ENCODE assay signal across 11 mouse cellular contexts in genomic region chr16:68614041-68614440, GRCm38 (mm10).
DNase-seq lines count a peak whose midpoint lies in the region; ATAC-seq and TF ChIP-seq lines count a peak whose summit lies in the region.
"Had no signal": no experiment of that assay in that cellular context is flagged by ENCODE, and none has a peak within 500 bp of the region (broad histone marks: within the 10 kb centered on the region; RNA-seq: fewer than 3 reads in every experiment).

No protein-coding gene starts in this region.

- no peaks in the 10 kb centered on the region for H3K27me3 ChIP-seq in forebrain, embryonic 12.5 days
- no peaks in the 10 kb centered on the region for H3K27me3 ChIP-seq in forebrain, embryonic 11.5 days (ENCODE audit: control insufficient read depth, insufficient read depth, low read length)
- no peaks in the 10 kb centered on the region for H3K27me3 ChIP-seq in liver, embryonic 14.5 days (ENCODE audit: control insufficient read depth, insufficient read depth, low read length)
- H3K27me3 ChIP-seq in liver, embryonic 12.5 days (replicated peaks): no peaks in the 10 kb centered on the region
- H3K27me3 ChIP-seq in Patski: no peaks in the 10 kb centered on the region
- H3K27me3 ChIP-seq: limb, embryonic 13.5 days had no signal

- WGBS in forebrain, embryonic 12.5 days: 71% methylated on average over 2 of the region's 2 CpGs
- 70% methylated on average over 2 of the region's 2 CpGs for WGBS in forebrain, embryonic 11.5 days
- WGBS in liver, embryonic 14.5 days (ENCODE audit: insufficient replicate concordance): 52% methylated on average over 2 of the region's 2 CpGs
- WGBS in liver, embryonic 12.5 days (ENCODE audit: insufficient replicate concordance): 64% methylated on average over 2 of the region's 2 CpGs

- H3K4me3 ChIP-seq in forebrain, embryonic 12.5 days (replicated peaks): no peak overlapping the region
- H3K4me3 ChIP-seq in forebrain, embryonic 11.5 days (ENCODE audit: low read depth, low read length): no peak overlapping the region
- H3K4me3 ChIP-seq in liver, embryonic 14.5 days (ENCODE audit: insufficient read depth in 1 of 2, low read depth in 2 of 2, low read length in 2 of 2): no peak overlapping the region
- no peak overlapping the region for H3K4me3 ChIP-seq in liver, embryonic 12.5 days
- H3K4me3 ChIP-seq: limb, embryonic 13.5 days had no signal

- CTCF ChIA-PET in Patski (lab: Charles Lee): no interaction called here

- in situ Hi-C loops in Patski (cut with MboI; ENCODE audit: low pct_unique_long_range_greater_than_20kb): no loop called here

- H3K27ac ChIP-seq in forebrain, embryonic 12.5 days: no peak overlapping the region
- H3K27ac ChIP-seq in forebrain, embryonic 11.5 days (ENCODE audit: low read depth, low read length): no peak overlapping the region
- H3K27ac ChIP-seq in liver, embryonic 14.5 days: no peak overlapping the region
- no peak overlapping the region for H3K27ac ChIP-seq in liver, embryonic 12.5 days
- H3K27ac ChIP-seq: limb, embryonic 13.5 days had no signal

- H3K4me2 ChIP-seq in forebrain, embryonic 12.5 days: no peak overlapping the region
- no peak overlapping the region for H3K4me2 ChIP-seq in forebrain, embryonic 11.5 days (ENCODE audit: low read depth, low read length, severe bottlenecking)
- no peak overlapping the region for H3K4me2 ChIP-seq in liver, embryonic 14.5 days (ENCODE audit: low read depth)
- no peak overlapping the region for H3K4me2 ChIP-seq in liver, embryonic 12.5 days
- H3K4me2 ChIP-seq: limb, embryonic 13.5 days had no signal

- no peaks in the 10 kb centered on the region for H3K36me3 ChIP-seq in forebrain, embryonic 12.5 days (replicated peaks)
- no peaks in the 10 kb centered on the region for H3K36me3 ChIP-seq in forebrain, embryonic 11.5 days (ENCODE audit: control insufficient read depth, insufficient read depth, low read length)
- H3K36me3 ChIP-seq in liver, embryonic 14.5 days (replicated peaks; ENCODE audit: control insufficient read depth, insufficient read depth, low read depth): no peaks in the 10 kb centered on the region
- no peaks in the 10 kb centered on the region for H3K36me3 ChIP-seq in liver, embryonic 12.5 days
- H3K36me3 ChIP-seq: limb, embryonic 13.5 days had no signal

- POLR2A ChIA-PET in Patski (lab: Charles Lee): no interaction called here

- H3K9ac ChIP-seq in forebrain, embryonic 12.5 days: no peak overlapping the region
- H3K9ac ChIP-seq in forebrain, embryonic 11.5 days (ENCODE audit: low read length): no peak overlapping the region
- H3K9ac ChIP-seq in liver, embryonic 14.5 days (replicated peaks): no peak overlapping the region
- no peak overlapping the region for H3K9ac ChIP-seq in liver, embryonic 12.5 days
- H3K9ac ChIP-seq: limb, embryonic 13.5 days had no signal

- no peaks in the 10 kb centered on the region for H3K9me3 ChIP-seq in forebrain, embryonic 12.5 days
- H3K9me3 ChIP-seq in forebrain, embryonic 11.5 days (ENCODE audit: control insufficient read depth, low read length): no peaks in the 10 kb centered on the region
- H3K9me3 ChIP-seq in liver, embryonic 14.5 days (ENCODE audit: control insufficient read depth, low read length): no peaks in the 10 kb centered on the region
- no peaks in the 10 kb centered on the region for H3K9me3 ChIP-seq in liver, embryonic 12.5 days (replicated peaks)
- H3K9me3 ChIP-seq: limb, embryonic 13.5 days had no signal

- no peaks in the 10 kb centered on the region for H3K4me1 ChIP-seq in forebrain, embryonic 12.5 days
- H3K4me1 ChIP-seq in forebrain, embryonic 11.5 days (replicated peaks; ENCODE audit: control insufficient read depth, insufficient read depth, low read length): no peaks in the 10 kb centered on the region
- H3K4me1 ChIP-seq in liver, embryonic 14.5 days (replicated peaks; ENCODE audit: control insufficient read depth in 2 of 2, insufficient read depth in 2 of 2, low read length in 1 of 2): no peaks in the 10 kb centered on the region
- H3K4me1 ChIP-seq in liver, embryonic 12.5 days: no peaks in the 10 kb centered on the region
- H3K4me1 ChIP-seq: limb, embryonic 13.5 days had no signal

- TF ChIP-seq EP300 in liver, embryonic 14.5 days (IDR thresholded peaks at IDR 0.05; ENCODE audit: low read depth): no peak

- DNase-seq in forebrain, embryonic 11.5 days (ENCODE audit: low spot score): no peak
- no peak for DNase-seq in liver, embryonic 14.5 days (ENCODE audit: low read depth in 3 of 3, low spot score in 3 of 3)
- no peak for DNase-seq in Patski (ENCODE audit: low read depth, low spot score)
- DNase-seq in layer of hippocampus, postnatal 14 days (ENCODE audit: low spot score in 2 of 2): no peak
- no peak for DNase-seq in kidney, postnatal 10 days
- DNase-seq: adrenal gland, postnatal 25 days; kidney, postnatal 25 days had no signal

- 0 out of 2 replicates have a peak, but pooled peaks have one; percentile 46 for ATAC-seq in forebrain, embryonic 12.5 days (ENCODE audit: low FRiP score)
- no peak for ATAC-seq in forebrain, embryonic 11.5 days (replicated peaks; ENCODE audit: low FRiP score)
- no peak for ATAC-seq in liver, embryonic 14.5 days (ENCODE audit: insufficient read depth)
- ATAC-seq in liver, embryonic 12.5 days: no peak
- ATAC-seq in Patski: no peak
- peak; percentile 58; the same call in 1 of the 2 replicates for ATAC-seq in megakaryocyte progenitor cell, adult 5-6 weeks (replicated peaks; ENCODE audit: poor library complexity)

- TF ChIP-seq CTCF in liver, embryonic 14.5 days (IDR thresholded peaks at IDR 0.05; ENCODE audit: low read depth): peak; percentile 11; the same call in 1 of the 2 replicates
- TF ChIP-seq CTCF in Patski (IDR thresholded peaks at IDR 0.05): peak; percentile 46

Comparison
In these comparisons a context has a peak if more than half of its experiments do, and no peak if none do; other contexts are left out.
1. ATAC-seq: peak in forebrain, embryonic 12.5 days (single experiment) and megakaryocyte progenitor cell, adult 5-6 weeks (single experiment); none in forebrain, embryonic 11.5 days (single experiment), liver, embryonic 14.5 days (single experiment), liver, embryonic 12.5 days (single experiment) and Patski (single experiment).